ENCODE assay signal across 18 mouse cellular contexts in the genomic region with DNA sequence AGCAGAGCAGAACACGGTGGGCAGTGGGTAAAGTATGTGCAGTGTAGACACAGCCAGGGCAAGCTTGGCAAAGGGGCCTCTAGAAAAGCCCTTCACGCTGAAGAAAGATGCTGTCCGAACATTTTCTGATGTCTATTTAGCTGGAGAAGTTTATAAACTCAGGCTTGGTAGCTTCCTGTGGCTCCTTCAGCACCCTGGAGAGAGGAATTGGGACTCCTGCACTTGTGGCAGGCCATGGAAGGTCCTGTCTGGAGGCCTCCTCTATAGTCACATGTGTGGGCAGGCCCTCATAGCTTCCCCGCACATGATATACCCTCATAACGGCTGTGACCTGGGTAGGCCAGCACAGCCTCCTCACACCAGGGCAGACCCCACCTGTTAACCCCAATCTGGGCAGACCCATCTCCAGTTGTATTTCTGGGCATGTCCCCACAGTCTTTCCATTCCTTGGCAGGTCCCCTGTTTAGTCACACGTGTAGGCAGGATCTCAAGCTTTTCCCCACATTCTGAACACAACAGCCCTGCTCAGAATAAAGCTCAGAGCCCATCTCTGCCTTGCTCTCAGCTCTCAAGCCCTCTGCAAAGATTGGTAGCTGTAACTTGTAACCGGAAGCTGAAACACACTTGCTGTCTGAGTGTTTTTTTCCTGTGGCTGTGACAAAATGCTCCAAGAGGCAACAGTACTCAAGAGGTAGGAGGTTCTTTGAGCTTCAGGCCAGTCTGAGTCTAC.
A peak's percentile ranks its signal among the peaks of the same experiment; 100 is the strongest.
DNase-seq lines count a peak whose midpoint lies in the region; ATAC-seq and TF ChIP-seq lines count a peak whose summit lies in the region.
"Had no signal": no experiment of that assay in that cellular context is flagged by ENCODE, and none has a peak within 500 bp of the region (broad histone marks: within the 10 kb centered on the region; RNA-seq: fewer than 3 reads in every experiment).

No protein-coding gene starts in this region.

- DNase-seq in frontal cortex, postnatal 36 days (ENCODE audit: low spot score in 2 of 2) = no peak
- DNase-seq in kidney, postnatal 0 days (ENCODE audit: low spot score) = peak; percentile 65
- no peak for DNase-seq in kidney, postnatal 36 days
- peak; percentile 57 for DNase-seq in brain, adult 2 months (ENCODE audit: low read depth, low spot score)
- DNase-seq in embryonic facial prominence, embryonic 14.5 days (ENCODE audit: low spot score) = peak; percentile 45
- no peak for DNase-seq in cerebellum, postnatal 10 days
- DNase-seq: adrenal gland, postnatal 36 days; cerebellum, adult 9-10 months; gastrocnemius, postnatal 25 days; kidney, postnatal 25 days; lung, adult 2 months had no signal

- no peak overlapping the region for H3K4me2 ChIP-seq in kidney, postnatal 0 days (ENCODE audit: low read length)
- no peak overlapping the region for H3K4me2 ChIP-seq in embryonic facial prominence, embryonic 14.5 days (ENCODE audit: low read depth, low read length)
- H3K4me2 ChIP-seq in midbrain, embryonic 16.5 days (ENCODE audit: low read length) = no peak overlapping the region
- H3K4me2 ChIP-seq: embryonic facial prominence, embryonic 13.5 days; midbrain, embryonic 12.5 days had no signal

- no peak overlapping the region for H3K27ac ChIP-seq in kidney, postnatal 0 days
- no peak overlapping the region for H3K27ac ChIP-seq in embryonic facial prominence, embryonic 14.5 days (replicated peaks; ENCODE audit: low read depth, low read length)
- no peak overlapping the region for H3K27ac ChIP-seq in midbrain, embryonic 16.5 days (ENCODE audit: low read length)
- H3K27ac ChIP-seq: embryonic facial prominence, embryonic 13.5 days; macrophage; midbrain, embryonic 12.5 days had no signal

- H3K9me3 ChIP-seq in kidney, postnatal 0 days (replicated peaks; ENCODE audit: low read length) = no peaks in the 10 kb centered on the region
- H3K9me3 ChIP-seq in embryonic facial prominence, embryonic 14.5 days (ENCODE audit: control insufficient read depth, low read length) = no peaks in the 10 kb centered on the region
- H3K9me3 ChIP-seq in midbrain, embryonic 16.5 days (replicated peaks; ENCODE audit: control insufficient read depth, low read length, poor library complexity, severe bottlenecking) = 0 out of 2 replicates have a peak, but pooled peaks cover 3% of the 10 kb centered on the region
- H3K9me3 ChIP-seq: embryonic facial prominence, embryonic 13.5 days had no signal

- H3K4me1 ChIP-seq in kidney, postnatal 0 days (replicated peaks; ENCODE audit: insufficient read depth, low read length) = no peaks in the 10 kb centered on the region
- no peaks in the 10 kb centered on the region; the same call in 1 of the 2 replicates for H3K4me1 ChIP-seq in embryonic facial prominence, embryonic 14.5 days (ENCODE audit: control insufficient read depth, insufficient read depth, low read length)
- H3K4me1 ChIP-seq in midbrain, embryonic 16.5 days (ENCODE audit: control insufficient read depth, insufficient read depth, low read length) = peaks cover 13% of the 10 kb centered on the region
- H3K4me1 ChIP-seq: embryonic facial prominence, embryonic 13.5 days had no signal

- WGBS in kidney, postnatal 0 days = 44% methylated on average over 7 of the region's 7 CpGs
- WGBS in embryonic facial prominence, embryonic 14.5 days = 63% methylated on average over 7 of the region's 7 CpGs
- WGBS in midbrain, embryonic 16.5 days = 63% methylated on average over 7 of the region's 7 CpGs

- peaks cover 4% of the 10 kb centered on the region; the same call in 1 of the 2 replicates for H3K27me3 ChIP-seq in kidney, postnatal 0 days (ENCODE audit: insufficient read depth, low read length)
- no peaks in the 10 kb centered on the region for H3K27me3 ChIP-seq in embryonic facial prominence, embryonic 14.5 days (replicated peaks; ENCODE audit: control insufficient read depth, insufficient read depth, low read length)
- H3K27me3 ChIP-seq in midbrain, embryonic 16.5 days (ENCODE audit: control insufficient read depth, insufficient read depth, low read depth, low read length) = no peaks in the 10 kb centered on the region
- H3K27me3 ChIP-seq: CH12.LX had no signal

- TF ChIP-seq CTCF in kidney, postnatal 0 days (IDR thresholded peaks at IDR 0.05; ENCODE audit: low read depth) = no peak

- no peak overlapping the region for H3K9ac ChIP-seq in kidney, postnatal 0 days (ENCODE audit: low read depth, low read length)
- H3K9ac ChIP-seq in embryonic facial prominence, embryonic 14.5 days (ENCODE audit: low read depth, low read length) = no peak overlapping the region
- no peak overlapping the region for H3K9ac ChIP-seq in midbrain, embryonic 16.5 days (ENCODE audit: low read depth, low read length)
- H3K9ac ChIP-seq: embryonic facial prominence, embryonic 13.5 days; midbrain, embryonic 12.5 days had no signal

- no peak overlapping the region for H3K4me3 ChIP-seq in kidney, postnatal 0 days (replicated peaks; ENCODE audit: low read depth, low read length)
- H3K4me3 ChIP-seq in embryonic facial prominence, embryonic 14.5 days (ENCODE audit: low read depth, low read length) = no peak overlapping the region
- no peak overlapping the region for H3K4me3 ChIP-seq in midbrain, embryonic 16.5 days (ENCODE audit: low read depth, low read length)
- H3K4me3 ChIP-seq: embryonic facial prominence, embryonic 13.5 days; midbrain, embryonic 12.5 days had no signal

- H3K36me3 ChIP-seq in kidney, postnatal 0 days (ENCODE audit: insufficient read depth, low read length) = no peaks in the 10 kb centered on the region
- H3K36me3 ChIP-seq in embryonic facial prominence, embryonic 14.5 days (ENCODE audit: control insufficient read depth, insufficient read depth, low read length) = no peaks in the 10 kb centered on the region
- no peaks in the 10 kb centered on the region for H3K36me3 ChIP-seq in midbrain, embryonic 16.5 days (ENCODE audit: control insufficient read depth, insufficient read depth, low read length)
- H3K36me3 ChIP-seq: embryonic facial prominence, embryonic 13.5 days; midbrain, embryonic 12.5 days had no signal

- ATAC-seq in frontal cortex, adult (ENCODE audit: low TSS enrichment) = peak; percentile 75; the same call in 1 of the 2 replicates
- ATAC-seq in kidney, postnatal 0 days (replicated peaks; ENCODE audit: low FRiP score, low read depth) = no peak
- ATAC-seq in embryonic facial prominence, embryonic 14.5 days (ENCODE audit: low read depth) = no peak
- no peak for ATAC-seq in midbrain, embryonic 16.5 days
- ATAC-seq: inflammation-experienced regulatory T-cells, adult 6 months had no signal

Comparison
In these comparisons a context has a peak if more than half of its experiments do, and no peak if none do; other contexts are left out.
1. DNase-seq: peak in kidney, postnatal 0 days (single experiment), brain, adult 2 months (single experiment) and embryonic facial prominence, embryonic 14.5 days (single experiment); none in frontal cortex, postnatal 36 days (0 of 2), kidney, postnatal 36 days (0 of 2) and cerebellum, postnatal 10 days (0 of 2).